Mouse (Mus musculus): ENCODE measurements around the gene Brinp2. TPM values are rescaled to one million over a fixed set of nuclear protein-coding genes. Genes with fewer than 3 reads are reported as not detected.

Brinp2 gene
- total and polyA plus RNA-seq, 2 experiments: not detected

DNA sequence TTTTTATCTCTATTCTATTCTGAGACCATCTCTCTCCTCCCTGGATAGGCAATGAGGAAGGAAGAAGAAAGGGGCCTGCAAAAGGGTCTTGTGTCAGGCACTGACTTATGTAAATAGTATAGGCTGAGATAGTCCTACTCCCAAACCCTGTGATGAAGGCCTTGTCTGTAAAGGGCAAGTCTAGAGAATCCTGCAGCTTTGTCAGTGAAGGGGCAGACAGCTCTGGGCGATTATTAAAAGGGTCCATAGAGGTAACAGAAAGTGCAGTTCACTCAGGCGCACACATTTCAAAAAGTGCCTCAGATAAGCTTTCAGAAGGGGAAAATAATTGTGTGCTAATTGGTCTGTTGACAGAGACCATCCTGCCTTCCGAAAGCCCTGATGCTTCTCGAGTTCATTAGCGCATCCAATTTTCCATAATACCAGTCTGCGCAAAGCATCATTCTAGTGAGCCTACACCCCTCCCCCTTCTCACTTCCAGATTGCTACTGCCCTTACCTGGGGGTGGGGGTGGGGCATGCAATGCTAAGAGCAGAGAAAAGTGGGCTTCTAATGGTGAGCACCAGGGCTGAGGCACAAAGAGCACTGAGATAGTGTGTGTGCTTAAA lies 97.3 kb downstream of the Brinp2 start:
- Histone ChIP-seq H3K79me2 (ENCODE audit: control insufficient read depth, insufficient read depth, low read length) (no peaks in the 10 kb centered on the region), H3K4me1 (ENCODE audit: control insufficient read depth, insufficient read depth, low read length) (no peaks in the 10 kb centered on the region), H3K4me3 (ENCODE audit: insufficient read depth, low read depth, low read length) (no peak overlapping the region), H3K36me3 (ENCODE audit: control insufficient read depth, insufficient read depth, low read length) (no peaks in the 10 kb centered on the region), H3K27me3 (ENCODE audit: control insufficient read depth, insufficient read depth, low read length) (peaks cover 2% of the 10 kb centered on the region; the same call in 1 of the 2 replicates), H3K27ac (replicated peaks; ENCODE audit: insufficient read depth, low read depth, low read length) (no peak overlapping the region), H3K9ac (ENCODE audit: low read depth, low read length) (no peak overlapping the region)
- no peak for DNase-seq (ENCODE audit: extremely low read depth, low read depth, low spot score)
- WGBS: 73% methylated on average over 6 of the region's 6 CpGs
- no peak for TF ChIP-seq CTCF (IDR thresholded peaks at IDR 0.05; ENCODE audit: low read depth, low read length)
- TF ChIP-seq POLR2A (IDR thresholded peaks at IDR 0.05; ENCODE audit: extremely low read depth, insufficient read depth, low read length): no peak

DNA sequence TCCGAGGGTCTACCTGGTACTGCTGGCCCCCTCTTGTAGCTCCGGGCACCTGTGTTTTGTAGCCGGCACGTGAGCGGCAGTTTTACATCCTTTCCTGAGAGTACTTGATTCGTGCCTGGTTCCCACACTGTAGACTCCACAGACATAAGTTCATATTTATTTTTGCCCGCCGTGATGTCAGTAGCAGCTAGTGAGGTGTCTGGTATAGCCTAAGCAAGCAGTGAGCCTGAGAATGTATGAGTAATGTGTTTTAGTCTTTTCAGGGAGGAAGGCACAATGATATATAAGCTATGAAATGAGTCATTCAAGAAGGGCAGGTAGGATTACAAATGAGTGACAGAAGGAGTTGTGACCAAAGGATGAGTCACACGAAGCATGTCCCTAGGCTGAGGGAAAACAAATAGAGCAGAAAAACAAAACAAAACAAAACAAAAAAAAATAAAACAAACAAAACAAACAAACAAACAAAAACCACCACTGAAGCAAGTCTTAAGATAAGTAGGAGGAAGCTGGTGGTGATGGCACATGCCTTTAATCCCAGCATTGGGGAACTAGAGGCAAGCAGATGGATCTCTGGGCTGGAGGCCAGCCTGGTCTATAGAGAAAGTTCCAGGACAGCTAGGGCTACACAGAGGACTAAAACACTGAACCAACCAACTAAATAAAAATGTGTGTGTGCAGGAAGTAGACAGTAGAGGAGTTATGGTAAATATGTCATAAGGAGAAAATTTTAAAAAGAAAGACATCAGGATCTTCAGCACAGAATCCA lies 100.0 kb downstream of the Brinp2 start:
- H3K4me1 ChIP-seq (ENCODE audit: control insufficient read depth, insufficient read depth, low read length): no peaks in the 10 kb centered on the region

DNA sequence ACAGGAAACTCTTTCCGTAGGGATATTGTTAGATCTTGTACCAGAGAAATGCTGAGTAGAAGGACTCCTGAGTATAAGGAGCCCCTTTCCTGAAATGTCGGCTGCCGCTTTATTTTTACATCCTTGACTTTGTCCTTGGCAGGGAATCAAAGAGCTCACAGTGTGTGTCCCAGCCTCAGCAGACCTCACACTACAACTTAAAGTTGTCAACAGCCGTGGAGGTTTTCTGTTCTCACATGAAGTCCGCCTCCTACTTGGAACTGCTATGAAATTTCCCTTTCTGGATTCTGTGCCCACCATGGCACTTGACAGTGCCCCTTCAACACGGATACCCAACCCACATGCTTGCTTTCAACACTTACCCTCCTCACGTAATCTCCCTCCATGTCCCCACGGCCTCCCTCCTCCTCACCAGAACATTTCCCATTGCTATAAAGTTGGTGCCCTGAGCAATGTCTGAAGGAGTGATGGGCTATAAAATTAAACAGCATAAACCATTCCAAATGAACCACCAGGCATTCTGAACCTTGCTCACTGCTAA lies 103.4 kb downstream of the Brinp2 start:
- TF ChIP-seq POLR2A (IDR thresholded peaks at IDR 0.05; ENCODE audit: extremely low read depth, insufficient read depth, low read length): no peak
- no peak for TF ChIP-seq CTCF (IDR thresholded peaks at IDR 0.05; ENCODE audit: low read depth, low read length)
- DNase-seq (ENCODE audit: extremely low read depth, low read depth, low spot score): no peak
- Histone ChIP-seq H3K36me3 (ENCODE audit: control insufficient read depth, insufficient read depth, low read length) (no peaks in the 10 kb centered on the region), H3K4me1 (ENCODE audit: control insufficient read depth, insufficient read depth, low read length) (no peaks in the 10 kb centered on the region), H3K4me3 (ENCODE audit: insufficient read depth, low read depth, low read length) (no peak overlapping the region), H3K27me3 (ENCODE audit: control insufficient read depth, insufficient read depth, low read length) (no peaks in the 10 kb centered on the region), H3K9ac (ENCODE audit: low read depth, low read length) (no peak overlapping the region), H3K27ac (replicated peaks; ENCODE audit: insufficient read depth, low read depth, low read length) (no peak overlapping the region), H3K79me2 (ENCODE audit: control insufficient read depth, insufficient read depth, low read length) (no peaks in the 10 kb centered on the region)
- 78% methylated on average over 8 of the region's 8 CpGs for WGBS

More for the DNA sequence above, 100.0 kb downstream of the Brinp2 start:
- WGBS: 88% methylated on average over 9 of the region's 9 CpGs
- no peaks in the 10 kb centered on the region for H3K79me2 ChIP-seq (ENCODE audit: control insufficient read depth, insufficient read depth, low read length)
- H3K27ac ChIP-seq (replicated peaks; ENCODE audit: insufficient read depth, low read depth, low read length): no peak overlapping the region
- no peak overlapping the region for H3K9ac ChIP-seq (ENCODE audit: low read depth, low read length)
- DNase-seq (ENCODE audit: extremely low read depth, low read depth, low spot score): no peak
- TF ChIP-seq POLR2A (IDR thresholded peaks at IDR 0.05; ENCODE audit: extremely low read depth, insufficient read depth, low read length): no peak
- no peak for TF ChIP-seq CTCF (IDR thresholded peaks at IDR 0.05; ENCODE audit: low read depth, low read length)
- H3K4me3 ChIP-seq (ENCODE audit: insufficient read depth, low read depth, low read length): no peak overlapping the region
- peaks cover 2% of the 10 kb centered on the region; the same call in 1 of the 2 replicates for H3K27me3 ChIP-seq (ENCODE audit: control insufficient read depth, insufficient read depth, low read length)
- no peaks in the 10 kb centered on the region for H3K36me3 ChIP-seq (ENCODE audit: control insufficient read depth, insufficient read depth, low read length)

DNA sequence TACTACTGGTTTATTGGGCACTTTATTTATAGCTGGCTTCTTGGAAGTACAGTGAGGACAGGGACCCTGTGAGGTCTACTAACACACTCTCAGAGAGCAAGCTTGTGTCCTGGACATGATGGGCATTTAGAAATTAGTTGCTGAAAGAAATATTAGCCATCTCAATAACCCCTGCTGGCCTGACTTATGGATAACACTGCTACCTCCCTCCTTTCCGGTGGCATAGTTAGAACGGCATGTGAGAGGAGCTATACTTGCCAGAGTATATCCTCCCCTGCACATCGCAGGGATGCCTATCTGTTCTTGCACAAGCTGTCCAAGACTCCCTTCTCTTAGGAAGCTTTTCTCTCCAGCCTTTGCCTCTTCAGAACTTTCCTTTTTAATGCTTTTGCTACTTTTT lies 107.9 kb downstream of the Brinp2 start:
- 90% methylated on average over 3 of the region's 3 CpGs for WGBS
- TF ChIP-seq CTCF (IDR thresholded peaks at IDR 0.05; ENCODE audit: low read depth, low read length) (no peak), POLR2A (IDR thresholded peaks at IDR 0.05; ENCODE audit: extremely low read depth, insufficient read depth, low read length) (no peak)
- Histone ChIP-seq H3K27ac (replicated peaks; ENCODE audit: insufficient read depth, low read depth, low read length) (no peak overlapping the region), H3K27me3 (ENCODE audit: control insufficient read depth, insufficient read depth, low read length) (no peaks in the 10 kb centered on the region), H3K36me3 (ENCODE audit: control insufficient read depth, insufficient read depth, low read length) (no peaks in the 10 kb centered on the region), H3K79me2 (ENCODE audit: control insufficient read depth, insufficient read depth, low read length) (no peaks in the 10 kb centered on the region), H3K4me1 (ENCODE audit: control insufficient read depth, insufficient read depth, low read length) (no peaks in the 10 kb centered on the region), H3K9ac (ENCODE audit: low read depth, low read length) (no peak overlapping the region), H3K4me3 (ENCODE audit: insufficient read depth, low read depth, low read length) (no peak overlapping the region)
- no peak for DNase-seq (ENCODE audit: extremely low read depth, low read depth, low spot score)

- Histone ChIP-seq H3K36me3 (ENCODE audit: control insufficient read depth, insufficient read depth, low read length) (no peaks in the 10 kb centered on the region), H3K27ac (replicated peaks; ENCODE audit: insufficient read depth, low read depth, low read length) (no peak overlapping the region), H3K9ac (ENCODE audit: low read depth, low read length) (no peak overlapping the region), H3K79me2 (ENCODE audit: control insufficient read depth, insufficient read depth, low read length) (no peaks in the 10 kb centered on the region), H3K4me3 (ENCODE audit: insufficient read depth, low read depth, low read length) (no peak overlapping the region), H3K27me3 (ENCODE audit: control insufficient read depth, insufficient read depth, low read length) (no peaks in the 10 kb centered on the region), H3K4me1 (ENCODE audit: control insufficient read depth, insufficient read depth, low read length) (no peaks in the 10 kb centered on the region)
- TF ChIP-seq POLR2A (IDR thresholded peaks at IDR 0.05; ENCODE audit: extremely low read depth, insufficient read depth, low read length) (no peak), CTCF (IDR thresholded peaks at IDR 0.05; ENCODE audit: low read depth, low read length) (no peak)
- 91% methylated on average over 14 of the region's 14 CpGs for WGBS
- DNase-seq (ENCODE audit: extremely low read depth, low read depth, low spot score): no peak
These were observed 109.5 kb downstream of the Brinp2 start for GRCm38 (mm10) chr1:158246476-158247153.

All from liver, adult 2 months (tissue).